Comparison of ENCODE assay signal across 8 mouse cellular contexts in the genomic region with DNA sequence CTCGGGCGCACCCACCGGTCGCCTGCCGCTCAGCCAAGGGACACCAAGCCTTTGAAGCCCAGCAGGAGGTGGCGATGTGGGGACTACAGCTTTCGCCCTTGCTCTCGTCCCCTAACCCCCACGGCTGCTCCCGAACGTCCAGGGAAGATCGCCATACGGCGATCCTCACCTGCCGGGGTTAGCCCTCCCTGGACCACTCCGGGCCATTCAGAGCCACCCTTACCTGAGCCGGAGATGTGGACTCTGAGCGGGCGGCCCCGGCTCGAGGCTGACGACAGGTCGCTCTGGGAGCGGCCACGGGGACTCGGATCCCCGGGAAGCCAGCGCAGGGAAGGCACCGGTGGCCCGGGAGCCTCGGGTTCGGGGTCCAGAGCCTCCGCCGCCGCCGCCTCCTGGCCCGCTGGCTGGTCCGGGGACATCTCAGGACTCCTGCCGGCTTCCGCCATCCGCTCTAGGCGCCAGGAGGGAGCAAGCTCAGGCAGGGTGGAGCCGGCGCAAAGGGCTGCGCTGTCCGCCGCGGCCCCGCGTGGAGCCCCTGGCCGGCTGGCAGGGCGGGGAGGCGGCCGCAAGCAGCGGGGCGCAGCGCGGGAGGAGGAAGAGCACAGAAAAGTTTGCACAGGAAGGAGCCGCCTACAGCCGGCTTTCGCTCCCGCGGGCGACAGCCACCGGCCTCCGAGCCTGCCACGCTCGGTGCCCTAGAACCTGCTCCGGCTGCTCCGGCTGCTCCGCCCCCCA. TPM values are rescaled to one million over a fixed set of nuclear protein-coding genes. Genes with fewer than 3 reads are reported as not detected.
DNase-seq lines count a peak whose midpoint lies in the region; ATAC-seq lines count a peak whose summit lies in the region.

A gene (minus strand): TSS at position 580 of the 735 bp plus-strand sequence.

- H3K4me3 ChIP-seq in forebrain, embryonic 13.5 days: peak within 1 kb of the TSS; percentile 61

- H3K9me3 ChIP-seq in forebrain, embryonic 13.5 days (replicated peaks): no peaks in the 10 kb centered on the region

- H3K27ac ChIP-seq in forebrain, embryonic 13.5 days: no peak within 1 kb of the TSS

- peaks cover 38% of the 10 kb centered on the region for H3K27me3 ChIP-seq in forebrain, embryonic 13.5 days

- peak within 1 kb of the TSS; percentile 74 for H3K9ac ChIP-seq in forebrain, embryonic 13.5 days

- peak; percentile 7 to 9 for DNase-seq in adrenal gland, postnatal 4 days (ENCODE audit: low spot score in 2 of 2)
- DNase-seq in heart, postnatal 4 days: peak; percentile 65
- peak in 1 of 2 experiments; percentile 13 for DNase-seq in layer of hippocampus, postnatal 25 days (ENCODE audit: extremely low spot score in 1 of 2, low spot score in 1 of 2)
- peak; percentile 32 for DNase-seq in lung, postnatal 25 days (ENCODE audit: low spot score)
- DNase-seq in ovary, postnatal 36 days (ENCODE audit: low spot score): peak; percentile 52
- DNase-seq in urinary bladder, postnatal 10 days (ENCODE audit: low spot score): peak; percentile 15

- peaks cover 15% of the 10 kb centered on the region for H3K4me1 ChIP-seq in forebrain, embryonic 13.5 days

- no peaks in the 10 kb centered on the region for H3K36me3 ChIP-seq in forebrain, embryonic 13.5 days (ENCODE audit: poor library complexity, severe bottlenecking)

- H3K4me2 ChIP-seq in forebrain, embryonic 13.5 days: peak within 1 kb of the TSS; percentile 100

- ATAC-seq in CD4-positive, CD25-positive, alpha-beta regulatory T cell, adult 4 months: peak; percentile 80
- peak; percentile 80 for ATAC-seq in forebrain, embryonic 13.5 days

- under 1% methylated on average over 48 of the region's 71 CpGs for WGBS in forebrain, embryonic 13.5 days

RNA-seq across cellular contexts. Expression of the gene that starts here (rescaled TPM):
- 1 to 10 TPM; 2.3 to 3.2 TPM for polyA plus RNA-seq in CD4-positive, CD25-positive, alpha-beta regulatory T cell, adult 4 months (2017; shearing (Covaris generic))
- 10 to 100 TPM; 49.5 to 53.4 TPM for total RNA-seq in adrenal gland, postnatal 4 days (2021)
- 8.5 and 8.6 TPM in 2 replicates for polyA plus RNA-seq in forebrain, embryonic 13.5 days (2015; fragmentation: Nextera tagmentation; extraction: Ambion mirVana)
- total RNA-seq in heart, postnatal 4 days (2021): 10 to 100 TPM; 78.3 to 79.5 TPM
- total RNA-seq in layer of hippocampus, postnatal 25 days (2021): 10 to 100 TPM; 20.1 to 20.6 TPM
